Mouse (Mus musculus): ENCODE data around the gene Ccnl2.

GRCm38 (mm10) chr4:155849391-155849790 is 37.1 kb downstream of the Ccnl2 start:
- TF ChIP-seq POLR2A (IDR thresholded peaks at IDR 0.05; ENCODE audit: control insufficient read depth, low read depth, low read length): no peak
- no peak for TF ChIP-seq CTCF (IDR thresholded peaks at IDR 0.05; ENCODE audit: control insufficient read depth, insufficient read depth, insufficient replicate concordance, low read depth, low read length)
